Mouse (Mus musculus) forelimb bud, embryonic 11.5 days (tissue): Measurements from ENCODE around the gene Asf1a.
"Not testable (repeated sequence)": the region's sequence is repeated elsewhere in the genome, so short reads cannot be mapped to it uniquely, and the experiment has no call there.

Source experiments
- DNase-seq: peaks from one replicate; pipeline ENCODE4 v3.0.0-alpha.2; 2012; ENCODE audit warnings: low read depth, low spot score

The Asf1a gene

GRCm38 (mm10) chr10:53596677-53597120, at the start of gene Asf1a:
Gene Asf1a, plus strand, starts transcription at chr10:53596757.
- peak; percentile 97 for DNase-seq

DNA sequence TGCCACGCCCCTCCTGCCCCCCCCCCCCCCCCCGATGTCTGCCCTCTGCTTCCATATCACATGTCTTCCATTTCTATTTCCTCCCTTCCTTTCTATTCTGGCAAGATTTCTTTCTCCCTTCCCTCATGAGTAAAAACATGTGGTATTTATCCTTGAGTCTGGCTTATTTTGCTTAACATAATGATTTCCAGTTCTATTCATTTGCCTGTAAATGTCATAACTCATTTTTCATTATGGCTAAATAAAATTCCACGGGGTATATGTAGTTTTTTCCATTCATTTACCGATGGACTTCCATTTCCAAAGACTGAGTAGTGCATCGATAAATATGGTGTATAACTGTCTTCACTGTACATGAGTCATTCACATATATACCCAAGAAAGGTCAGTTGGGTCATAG, 34.6 kb upstream of the Asf1a start:
- DNase-seq, result no peak

DNA sequence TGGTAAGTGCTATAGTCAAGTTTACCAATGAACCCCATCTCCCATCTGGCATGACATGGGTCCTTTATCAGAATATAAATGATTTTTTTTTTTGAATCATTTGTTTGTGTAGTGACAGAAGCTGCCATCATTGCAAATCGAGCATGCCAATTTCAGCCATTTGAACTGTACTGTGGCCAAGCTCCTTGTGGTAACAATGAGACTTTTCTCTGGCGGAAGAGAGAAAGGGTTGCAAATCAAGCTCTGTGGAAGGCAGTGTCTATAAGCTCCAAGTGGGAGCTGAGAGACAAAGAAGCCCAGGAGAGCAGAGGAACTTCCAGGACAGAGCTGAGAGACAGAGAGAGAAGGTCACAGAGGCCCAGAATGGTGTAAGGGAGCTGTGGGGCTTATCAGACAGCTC, 31.0 kb upstream of the Asf1a start:
- no peak for DNase-seq

- DNase-seq, result no peak
Measured at GRCm38 (mm10) chr10:53568531-53568930, 28.0 kb upstream of the Asf1a start.

DNA sequence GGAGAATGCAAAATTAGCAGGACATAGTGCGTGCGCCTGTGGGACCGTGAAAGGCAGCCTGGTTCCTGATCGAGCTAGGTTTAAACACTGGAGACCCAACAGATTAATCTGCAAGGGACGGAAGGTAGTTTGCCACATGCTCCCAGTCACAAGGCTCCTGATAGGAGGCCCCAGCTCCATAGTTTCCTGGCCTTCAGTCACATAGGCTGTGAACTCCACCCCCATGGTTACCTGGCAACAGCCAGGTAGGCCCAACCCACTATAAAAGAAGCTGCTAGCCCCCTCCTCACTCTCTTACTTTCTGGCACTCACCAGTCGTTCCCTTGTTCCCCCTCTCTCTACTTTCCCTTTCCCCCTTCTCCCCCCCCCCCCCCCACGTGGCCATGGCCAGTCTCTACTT, 16.4 kb upstream of the Asf1a start:
- DNase-seq, result peak; percentile 30

DNA sequence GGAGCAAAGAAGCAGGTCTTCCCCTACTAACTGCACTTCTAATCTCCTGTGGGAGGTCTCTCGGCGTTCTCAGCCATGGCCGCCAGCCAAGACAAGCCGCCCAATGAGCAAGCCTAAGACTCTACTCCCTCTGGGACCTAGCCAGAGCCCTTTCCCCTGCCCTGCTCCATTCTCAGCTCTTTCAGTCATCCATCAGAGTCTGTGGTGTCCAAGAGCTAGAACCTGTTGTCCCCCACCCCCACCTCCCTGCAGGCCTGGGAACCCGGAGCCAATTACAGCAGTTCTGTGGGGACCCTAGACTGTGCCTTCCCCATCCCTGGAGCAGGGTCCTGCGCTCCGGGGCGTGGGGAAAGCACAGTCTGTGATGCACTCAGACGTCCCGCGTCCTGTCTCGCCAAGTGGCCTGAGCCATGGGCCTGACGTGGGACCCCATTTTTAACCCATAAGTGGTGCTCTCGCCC, 15.9 kb upstream of the Asf1a start:
- peak; percentile 19 for DNase-seq

GRCm38 (mm10) chr10:53581087-53581486, 15.5 kb upstream of the Asf1a start:
- DNase-seq, result no peak

- DNase-seq, result no peak
Measured at GRCm38 (mm10) chr10:53585777-53586176, 10.8 kb upstream of the Asf1a start.

GRCm38 (mm10) chr10:53595744-53596676, 547 bp upstream of the Asf1a start:
- peak; percentile 23 for DNase-seq

- DNase-seq, result peak; percentile 18
Measured at GRCm38 (mm10) chr10:53597121-53597881, 744 bp downstream of the Asf1a start.

- peak; percentile 30 for DNase-seq
Measured at GRCm38 (mm10) chr10:53598821-53599220, 2.3 kb downstream of the Asf1a start.

DNA sequence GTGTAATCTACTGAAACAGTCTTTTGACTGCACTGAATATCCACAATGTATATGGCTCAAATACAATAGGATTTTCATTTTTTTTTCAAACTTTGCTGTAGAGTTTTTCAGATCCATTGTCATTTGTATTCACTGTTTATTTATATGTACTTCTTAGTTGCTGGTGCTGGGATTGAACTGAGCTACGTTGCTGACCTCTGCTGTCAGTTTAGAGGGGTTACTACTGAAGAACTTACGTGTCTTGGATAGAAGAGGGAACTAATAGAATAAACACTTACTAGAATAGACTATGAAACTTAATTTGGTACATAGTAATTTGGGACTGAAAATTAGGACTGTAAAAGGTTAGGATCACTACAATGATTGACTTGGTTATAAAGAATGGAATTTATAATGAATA, 8.8 kb downstream of the Asf1a start:
- no peak for DNase-seq

GRCm38 (mm10) chr10:53608274-53608673, 11.7 kb downstream of the Asf1a start:
- no peak for DNase-seq

DNA sequence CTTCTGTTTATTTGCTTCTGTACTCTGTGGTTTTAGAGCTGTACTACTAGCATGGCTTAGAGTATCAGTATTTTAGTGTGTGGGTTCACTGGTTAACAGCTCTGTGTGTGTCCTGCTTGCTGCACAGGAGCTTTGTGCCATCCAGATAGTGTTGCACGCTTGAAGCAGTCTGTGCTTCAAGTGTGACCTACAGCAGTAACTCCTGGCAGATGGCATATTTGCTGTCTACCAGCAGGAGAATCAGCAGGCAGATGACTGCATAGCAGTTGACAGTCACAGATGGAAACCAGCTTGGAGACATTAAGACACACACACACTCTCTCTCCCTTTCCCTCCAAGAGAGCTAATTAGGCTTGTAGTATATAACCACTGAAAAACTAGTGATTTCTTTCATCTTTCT, 15.6 kb downstream of the Asf1a start:
- DNase-seq, result no peak

GRCm38 (mm10) chr10:53613955-53614354, 17.4 kb downstream of the Asf1a start:
- DNase-seq, result no peak

- no peak for DNase-seq
Measured at GRCm38 (mm10) chr10:53615850-53616616, 19.5 kb downstream of the Asf1a start.

DNA sequence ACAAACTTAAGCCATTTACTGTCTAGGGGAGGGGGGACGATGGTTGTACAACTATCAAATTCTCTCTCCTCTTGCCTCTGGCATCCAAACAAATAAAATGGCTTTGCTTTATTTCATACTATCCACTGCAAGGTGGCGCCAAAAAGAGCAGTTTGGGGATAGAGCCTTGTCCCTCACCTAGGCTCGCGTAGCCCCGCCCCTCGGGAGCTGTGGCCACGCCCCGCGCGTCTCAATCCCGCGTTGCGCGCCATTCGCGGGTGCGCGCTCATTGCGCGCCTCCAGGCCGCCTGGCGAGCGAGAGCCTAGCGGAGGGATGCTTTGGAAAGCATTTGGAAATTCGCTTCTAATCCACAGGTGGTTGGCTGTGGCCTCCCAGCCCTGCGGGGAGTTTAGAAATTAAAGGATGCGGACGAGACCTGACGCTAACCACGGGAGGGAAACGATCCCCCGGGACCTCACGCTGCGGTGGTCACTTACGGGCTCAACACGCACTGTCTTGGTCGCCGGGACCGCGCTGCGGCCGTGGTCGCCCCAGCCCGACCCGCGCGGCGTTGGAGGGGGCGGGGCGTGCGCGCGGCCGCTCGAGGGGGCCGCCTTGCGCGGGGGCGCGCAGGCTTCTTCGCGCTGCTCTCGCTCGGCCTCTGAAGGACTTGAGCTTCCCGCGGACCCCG, 32.8 kb downstream of the Asf1a start:
- DNase-seq, result peak; percentile 94

GRCm38 (mm10) chr10:53629918-53630250, 33.3 kb downstream of the Asf1a start:
- peak; percentile 96 for DNase-seq

DNA sequence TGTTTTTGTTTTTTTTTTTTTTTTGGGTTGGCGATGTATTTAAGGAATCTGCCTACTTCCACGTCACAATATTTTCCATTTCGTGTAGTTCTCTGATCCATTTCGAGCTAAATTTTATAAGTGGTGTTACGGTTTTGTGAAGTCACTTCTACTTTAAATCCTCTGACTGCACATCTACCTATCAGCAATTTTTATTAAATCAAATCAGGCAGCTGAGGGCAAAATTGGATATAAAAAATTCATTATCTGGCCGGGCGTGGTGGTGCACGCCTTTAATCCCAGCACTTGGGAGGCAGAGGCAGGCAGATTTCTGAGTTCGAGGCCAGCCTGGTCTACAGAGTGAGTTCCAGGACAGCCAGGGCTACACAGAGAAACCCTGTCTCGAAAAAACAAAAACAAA, 33.8 kb downstream of the Asf1a start, which contains the start of gene Mcm9:
Gene Mcm9, minus strand, starts transcription at position 101 of the 400 bp plus-strand sequence.
- DNase-seq, result not testable (repeated sequence)

DNA sequence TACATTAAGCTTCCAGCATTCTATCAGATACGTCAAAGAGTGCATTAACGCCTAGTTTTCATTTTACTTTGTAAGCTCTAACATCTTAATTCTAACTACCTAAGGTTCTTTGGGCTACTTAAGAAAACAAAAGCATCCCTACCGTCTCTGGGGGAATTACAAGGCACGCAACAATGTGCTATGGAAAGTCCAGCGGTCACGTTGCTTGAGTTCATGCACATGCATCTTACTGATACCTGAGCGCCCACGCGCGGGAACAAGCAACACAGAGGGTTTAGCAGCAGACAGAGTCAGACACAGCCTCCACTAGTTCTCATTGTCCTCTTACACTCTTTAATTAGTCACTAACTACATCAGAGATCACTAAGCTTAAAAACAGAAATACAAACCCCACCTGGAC, 37.6 kb downstream of the Asf1a start:
- DNase-seq, result no peak
